Comparison of ENCODE assay signal across 18 mouse cellular contexts in genomic region chrX:109811824-109812223, GRCm38 (mm10).
DNase-seq lines count a peak whose midpoint lies in the region; TF ChIP-seq lines count a peak whose summit lies in the region.
"Had no signal": no experiment of that assay in that cellular context is flagged by ENCODE, and none has a peak within 500 bp of the region (broad histone marks: within the 10 kb centered on the region; RNA-seq: fewer than 3 reads in every experiment).

No protein-coding gene starts in this region.

- no peaks in the 10 kb centered on the region for H3K9me3 ChIP-seq in MEL (replicated peaks; ENCODE audit: insufficient read depth, low read length)
- H3K9me3 ChIP-seq: G1E had no signal

- TF ChIP-seq EP300 in MEL (IDR thresholded peaks at IDR 0.05; ENCODE audit: low read depth in 1 of 2, low read length in 2 of 2) = peak; percentile 83 to 88

- DNase-seq in MEL (ENCODE audit: low read depth, low spot score) (peak; percentile 84), MEL-GATA-1-ER (ENCODE audit: extremely low read depth, low read depth) (peak; percentile 9)
- no peak for DNase-seq in kidney, postnatal 4 days
- no peak for DNase-seq in spleen, postnatal 36 days (ENCODE audit: low spot score in 2 of 2)
- DNase-seq: adrenal gland, adult 2 months; adrenal gland, adult 8-10 months; adrenal gland, postnatal 10 days; adrenal gland, postnatal 14 days; adrenal gland, postnatal 25 days; adrenal gland, postnatal 36 days; B cell, adult 2 months; cerebellum, adult 11 months; cerebellum, adult 11-12 months; cerebellum, adult 18-20 months; cerebellum, adult 2 months; cerebellum, adult 8-10 months had no signal

- no peak for TF ChIP-seq POLR2A in MEL (IDR thresholded peaks at IDR 0.05; ENCODE audit: control insufficient read depth in 1 of 2, insufficient read depth in 1 of 2, low read depth in 1 of 2, low read length in 2 of 2, poor library complexity in 1 of 2)

- no peak overlapping the region for H3K4me3 ChIP-seq in MEL (ENCODE audit: control insufficient read depth in 1 of 2, insufficient read depth in 1 of 2, low read depth in 2 of 2, low read length in 2 of 2)

- H3K27me3 ChIP-seq in MEL (ENCODE audit: control insufficient read depth in 1 of 2, insufficient read depth in 2 of 2, low read length in 2 of 2) = no peaks in the 10 kb centered on the region
- H3K27me3 ChIP-seq: CH12.LX had no signal

- TF ChIP-seq CTCF in MEL (IDR thresholded peaks at IDR 0.05 in 2 of 3, conservative IDR thresholded peaks at IDR 0.05 in 1 of 3; ENCODE audit: control insufficient read depth in 1 of 3, insufficient read depth in 1 of 3, low read depth in 2 of 3, low read length in 3 of 3, poor library complexity in 1 of 3, severe bottlenecking in 1 of 3) = no peak

- peaks cover 0 to 7% of the 10 kb centered on the region in 2 experiments; a peak in 2 of 4 replicates for H3K36me3 ChIP-seq in MEL (ENCODE audit: control insufficient read depth in 1 of 2, insufficient read depth in 2 of 2, low read length in 2 of 2)
- H3K36me3 ChIP-seq: G1E had no signal

- no peaks in the 10 kb centered on the region for H3K79me2 ChIP-seq in MEL (ENCODE audit: control insufficient read depth, insufficient read depth, low read length, poor library complexity)

- H3K9ac ChIP-seq in MEL (ENCODE audit: control insufficient read depth, low read depth, low read length, poor library complexity, severe bottlenecking) = no peak overlapping the region

- TF ChIP-seq RAD21 in MEL (IDR thresholded peaks at IDR 0.05; ENCODE audit: low read depth, low read length) = no peak

- peaks cover 0 to 2% of the 10 kb centered on the region in 2 experiments; a peak in 1 of 4 replicates for H3K4me1 ChIP-seq in MEL (ENCODE audit: control insufficient read depth in 1 of 2, insufficient read depth in 2 of 2, low read length in 2 of 2)

- no peak overlapping the region for H3K27ac ChIP-seq in MEL (ENCODE audit: control insufficient read depth, low read depth, low read length)

TF ChIP-seq in MEL, 35 proteins besides CTCF, POLR2A, EP300 and RAD21:
- TF ChIP-seq ZNF384 (IDR thresholded peaks at IDR 0.05; ENCODE audit: low read depth, low read length) (no peak), NRF1 (IDR thresholded peaks at IDR 0.05; ENCODE audit: insufficient read depth, low read depth, low read length, poor library complexity, severe bottlenecking) (no peak), MAX (IDR thresholded peaks at IDR 0.05; ENCODE audit: low read length) (no peak), SMC3 (IDR thresholded peaks at IDR 0.05; ENCODE audit: low read depth, low read length) (no peak), ZC3H11A (IDR thresholded peaks at IDR 0.05; ENCODE audit: low read depth, low read length) (no peak), MEF2A (IDR thresholded peaks at IDR 0.05; ENCODE audit: extremely low read depth, insufficient replicate concordance, low read depth, low read length, poor library complexity, severe bottlenecking) (no peak), ELF1 (IDR thresholded peaks at IDR 0.05; ENCODE audit: low read depth, low read length) (no peak), SIN3A (IDR thresholded peaks at IDR 0.05; ENCODE audit: low read length) (no peak), CHD2 (IDR thresholded peaks at IDR 0.05; ENCODE audit: low read length) (no peak), CHD1 (IDR thresholded peaks at IDR 0.05; ENCODE audit: low read depth, low read length) (no peak), GABPA (IDR thresholded peaks at IDR 0.05; ENCODE audit: low read depth, low read length) (no peak), MYB (IDR thresholded peaks at IDR 0.05; ENCODE audit: low read depth, low read length) (no peak), KAT2A (conservative IDR thresholded peaks at IDR 0.05; ENCODE audit: low read depth, low read length) (no peak), TCF12 (IDR thresholded peaks at IDR 0.05; ENCODE audit: low read depth, low read length) (peak; percentile 64), MXI1 (IDR thresholded peaks at IDR 0.05; ENCODE audit: low read depth, low read length) (no peak), GATA1 (IDR thresholded peaks at IDR 0.05; ENCODE audit: low read depth, low read length) (peak; percentile 90), TBP (IDR thresholded peaks at IDR 0.05; ENCODE audit: low read depth, low read length) (no peak), ETS1 (IDR thresholded peaks at IDR 0.05; ENCODE audit: low read depth, low read length) (peak; percentile 50; the same call in 1 of the 2 replicates), MAFK (IDR thresholded peaks at IDR 0.05; ENCODE audit: borderline replicate concordance, low read depth, low read length) (0 out of 2 replicates have a peak, but pooled peaks have one; percentile 16)

Comparison
In these comparisons a context has a peak if more than half of its experiments do, and no peak if none do; other contexts are left out.
1. DNase-seq: peak in MEL (single experiment) and MEL-GATA-1-ER (single experiment); none in kidney, postnatal 4 days (0 of 2) and spleen, postnatal 36 days (0 of 2).